Mouse (Mus musculus) neural tube, embryonic 12.5 days (tissue): ENCODE measurements around the gene Fstl3. TPM values are rescaled to one million over a fixed set of nuclear protein-coding genes. Genes with fewer than 3 reads are reported as not detected.

Experiments
- ATAC-seq: fragments of 200-750 bp; cut with Nextera tagmentation; 2 replicates; pipeline ENCODE4 v1.8.0; 2017; ENCODE audit warnings: low read depth, mild to moderate bottlenecking, moderate TSS enrichment, moderate library complexity; ENCODE audit not compliant: low FRiP score
- H3K27ac ChIP-seq: fragments of 300-500 bp; sonication (generic); 2 replicates; pipeline ENCODE4 v1.5.1; 2016
- H3K27me3 ChIP-seq: fragments of 300-500 bp; sonication (generic); replicated peaks from 2 replicates; pipeline ENCODE4 v1.6.1; 2016; ENCODE audit warnings: mild to moderate bottlenecking
- H3K36me3 ChIP-seq: fragments of 300-500 bp; sonication (generic); 2 replicates; pipeline ENCODE4 v1.6.1; 2016; ENCODE audit warnings: mild to moderate bottlenecking
- H3K4me1 ChIP-seq: fragments of 300-500 bp; sonication (generic); 2 replicates; pipeline ENCODE4 v1.6.1; 2016
- H3K4me2 ChIP-seq: fragments of 300-500 bp; sonication (generic); replicated peaks from 2 replicates; pipeline ENCODE4 v1.6.1; 2016; ENCODE audit warnings: mild to moderate bottlenecking
- H3K4me3 ChIP-seq: fragments of 300-500 bp; sonication (generic); 2 replicates; pipeline ENCODE4 v1.5.1; 2016
- H3K9ac ChIP-seq: fragments of 300-500 bp; sonication (generic); 2 replicates; pipeline ENCODE4 v1.6.1; 2016; ENCODE audit warnings: mild to moderate bottlenecking
- H3K9me3 ChIP-seq: fragments of 300-500 bp; sonication (generic); 2 replicates; pipeline ENCODE4 v1.6.1; 2016; ENCODE audit warnings: mild to moderate bottlenecking
- WGBS: fragments of 180-500 bp; shearing (Covaris S2); methylation state at CpG from one replicate; pipeline ENCODE4 v1.1.7; 2016; 5-methylcytosine and 5-hydroxymethylcytosine counted together
- polyA plus RNA-seq: library from polyadenylated mRNA; unstranded; fragments of >200 nt; fragmentation: Nextera tagmentation; extraction: Ambion mirVana; gene quantifications from 2 replicates; pipeline ENCODE4 v1.2.1, GENCODE M21; 2016

The Fstl3 gene
- polyA plus RNA-seq, 1 experiment from 2014 or later = 1.5 TPM

DNA sequence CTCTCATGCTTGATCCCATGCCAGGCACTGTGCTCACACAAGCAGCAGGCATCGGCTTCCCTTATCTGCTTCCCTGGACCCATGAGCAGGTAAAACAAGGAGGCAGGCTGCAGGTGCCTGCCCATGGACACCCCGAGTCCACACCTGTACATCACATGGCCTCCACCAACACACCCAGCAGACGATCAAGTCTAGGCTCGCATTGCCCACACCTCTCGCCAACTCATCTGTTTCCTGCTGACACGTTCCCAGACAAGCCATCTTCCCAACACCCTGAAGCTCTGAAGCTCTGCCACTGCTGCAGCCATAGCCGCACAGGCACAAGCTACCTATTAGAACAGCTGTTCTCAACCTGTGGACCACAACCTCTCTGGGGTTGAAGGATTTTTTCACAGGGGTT is 12.8 kb upstream of the Fstl3 start:
- H3K4me3 ChIP-seq = no peak overlapping the region

DNA sequence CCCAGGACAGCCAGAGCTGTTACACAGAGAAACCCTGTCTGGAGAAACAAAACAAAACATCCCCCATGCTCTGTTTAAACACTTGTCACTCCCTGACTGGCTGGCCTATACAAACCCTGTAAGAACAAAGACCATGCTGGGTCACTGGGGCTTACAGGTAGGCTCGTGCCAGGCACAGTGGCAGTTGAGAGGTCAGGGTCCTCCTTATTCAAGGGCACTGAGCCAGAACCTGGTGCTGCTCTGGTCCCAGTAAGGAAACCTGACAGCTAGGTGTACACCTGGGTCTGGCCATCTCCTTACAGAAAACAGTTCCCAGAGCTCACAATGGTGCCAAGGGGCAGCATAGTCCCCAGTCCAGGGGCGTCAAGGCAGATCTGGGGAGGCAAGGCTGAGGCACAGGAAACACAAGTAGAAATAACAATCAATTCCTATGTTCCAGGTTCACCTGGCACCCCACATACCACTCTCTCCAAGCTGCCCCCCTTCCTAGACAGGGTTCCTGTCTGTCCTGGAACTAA is 11.8 kb upstream of the Fstl3 start:
- H3K27ac ChIP-seq = no peak overlapping the region
- H3K9me3 ChIP-seq = no peaks in the 10 kb centered on the region
- no peaks in the 10 kb centered on the region for H3K27me3 ChIP-seq
- H3K36me3 ChIP-seq = peaks cover 23% of the 10 kb centered on the region
- peaks cover 23% of the 10 kb centered on the region for H3K4me1 ChIP-seq
- H3K4me2 ChIP-seq = peak overlapping the region; percentile 97
- no peak for ATAC-seq
- WGBS = 76% methylated on average over 2 of the region's 2 CpGs
- peak overlapping the region; percentile 95 for H3K4me3 ChIP-seq
- H3K9ac ChIP-seq = peak overlapping the region; percentile 93

More for the DNA sequence above, 12.8 kb upstream of the Fstl3 start:
- Histone ChIP-seq H3K9ac (0 out of 2 replicates have a peak overlapping the region, but pooled peaks have one; percentile 5), H3K4me2 (no peak overlapping the region; the same call in 1 of the 2 replicates), H3K9me3 (no peaks in the 10 kb centered on the region), H3K36me3 (peaks cover 32% of the 10 kb centered on the region), H3K27me3 (no peaks in the 10 kb centered on the region), H3K27ac (no peak overlapping the region), H3K4me1 (peaks cover 23% of the 10 kb centered on the region)
- 85% methylated on average over 7 of the region's 7 CpGs for whole genome bisulfite sequencing
- no peak for ATAC-seq

DNA sequence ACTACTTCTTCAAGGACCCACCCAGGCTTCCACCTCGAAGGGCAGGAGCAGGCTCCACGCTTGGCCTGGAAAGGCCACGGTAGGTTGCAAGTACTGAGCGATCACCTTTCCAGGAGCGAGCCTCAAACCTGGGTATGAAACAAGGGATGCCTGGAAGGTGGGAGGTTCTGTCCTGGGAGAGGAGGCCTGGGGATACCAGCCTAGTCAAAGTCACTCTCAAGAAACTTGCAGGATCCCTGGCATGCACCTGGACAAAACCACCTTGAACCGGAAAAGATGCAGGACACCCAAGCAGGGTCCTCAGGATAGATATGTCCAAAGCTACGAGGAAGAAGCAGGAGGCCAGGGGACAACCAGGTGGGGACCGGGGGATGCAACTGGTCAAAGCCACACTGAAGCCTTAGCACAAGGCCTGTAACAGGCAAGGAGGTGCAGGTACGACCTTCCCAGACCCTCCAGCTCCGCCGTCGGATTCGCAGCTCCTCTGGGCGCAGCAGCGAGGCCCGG is 11.0 kb upstream of the Fstl3 start:
- Histone ChIP-seq H3K9ac (peak overlapping the region; percentile 93), H3K27me3 (no peaks in the 10 kb centered on the region; the same call in 1 of the 2 replicates), H3K27ac (peak overlapping the region; percentile 77; the same call in 1 of the 2 replicates), H3K4me2 (peak overlapping the region; percentile 97), H3K36me3 (peaks cover 15% of the 10 kb centered on the region), H3K4me1 (peaks cover 23% of the 10 kb centered on the region), H3K4me3 (peak overlapping the region; percentile 95), H3K9me3 (no peaks in the 10 kb centered on the region)
- ATAC-seq = peak; percentile 12
- WGBS = 8% methylated on average over 16 of the region's 16 CpGs

DNA sequence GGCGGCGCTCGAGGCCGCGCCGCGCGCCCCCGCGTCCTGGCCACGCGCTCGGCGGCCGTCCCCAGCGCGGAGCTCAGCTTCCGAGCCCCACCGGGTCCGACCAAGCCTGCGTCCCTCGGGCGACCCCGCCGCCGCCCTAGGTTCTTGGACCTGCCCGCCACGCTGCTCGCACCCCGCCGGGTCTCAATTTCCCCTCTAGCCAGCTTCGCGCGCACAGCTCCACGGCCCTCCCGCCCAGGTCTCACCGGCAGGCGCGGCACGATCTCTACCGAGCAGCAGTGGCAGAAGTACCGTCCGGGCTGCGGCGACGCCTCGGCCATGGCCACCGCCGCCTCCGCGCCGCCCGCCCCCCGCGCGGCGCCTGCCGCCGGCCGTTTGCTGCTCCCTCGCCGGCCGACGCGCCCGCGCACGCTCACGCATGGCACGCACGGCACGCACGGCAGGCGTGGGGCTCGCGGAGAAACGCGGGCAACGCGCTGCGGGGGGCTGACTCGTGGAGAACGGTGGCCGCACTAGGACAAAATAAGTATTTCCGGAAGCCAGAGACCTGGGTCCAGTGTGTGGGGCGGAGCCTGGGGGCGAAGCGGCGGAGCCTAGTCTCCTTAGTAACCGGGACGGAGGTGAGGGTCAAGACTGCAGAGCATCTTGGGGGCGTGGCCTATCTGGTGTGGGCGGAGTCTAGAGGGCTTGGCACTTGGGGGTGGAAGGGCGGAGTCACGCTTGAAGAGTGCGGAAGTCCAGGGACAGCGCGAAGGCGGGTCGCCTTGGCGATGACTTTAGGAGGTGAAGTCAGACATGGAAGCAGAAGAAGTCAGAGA is 10.4 kb upstream of the Fstl3 start, which contains the start of gene Rnf126:
TSS of gene Rnf126 (minus strand) at position 445 of the 818 bp plus-strand sequence.
- ATAC-seq = peak; percentile 92
- under 1% methylated on average over 101 of the region's 101 CpGs for WGBS
- H3K4me2 ChIP-seq = peak within 1 kb of the TSS; percentile 97
- peaks cover 9% of the 10 kb centered on the region for H3K36me3 ChIP-seq
- peak within 1 kb of the TSS; percentile 93 for H3K9ac ChIP-seq
- H3K27ac ChIP-seq = peak within 1 kb of the TSS; percentile 77
- no peaks in the 10 kb centered on the region; the same call in 1 of the 2 replicates for H3K27me3 ChIP-seq
- peak within 1 kb of the TSS; percentile 95 for H3K4me3 ChIP-seq
- H3K4me1 ChIP-seq = peaks cover 23% of the 10 kb centered on the region
- no peaks in the 10 kb centered on the region for H3K9me3 ChIP-seq

DNA sequence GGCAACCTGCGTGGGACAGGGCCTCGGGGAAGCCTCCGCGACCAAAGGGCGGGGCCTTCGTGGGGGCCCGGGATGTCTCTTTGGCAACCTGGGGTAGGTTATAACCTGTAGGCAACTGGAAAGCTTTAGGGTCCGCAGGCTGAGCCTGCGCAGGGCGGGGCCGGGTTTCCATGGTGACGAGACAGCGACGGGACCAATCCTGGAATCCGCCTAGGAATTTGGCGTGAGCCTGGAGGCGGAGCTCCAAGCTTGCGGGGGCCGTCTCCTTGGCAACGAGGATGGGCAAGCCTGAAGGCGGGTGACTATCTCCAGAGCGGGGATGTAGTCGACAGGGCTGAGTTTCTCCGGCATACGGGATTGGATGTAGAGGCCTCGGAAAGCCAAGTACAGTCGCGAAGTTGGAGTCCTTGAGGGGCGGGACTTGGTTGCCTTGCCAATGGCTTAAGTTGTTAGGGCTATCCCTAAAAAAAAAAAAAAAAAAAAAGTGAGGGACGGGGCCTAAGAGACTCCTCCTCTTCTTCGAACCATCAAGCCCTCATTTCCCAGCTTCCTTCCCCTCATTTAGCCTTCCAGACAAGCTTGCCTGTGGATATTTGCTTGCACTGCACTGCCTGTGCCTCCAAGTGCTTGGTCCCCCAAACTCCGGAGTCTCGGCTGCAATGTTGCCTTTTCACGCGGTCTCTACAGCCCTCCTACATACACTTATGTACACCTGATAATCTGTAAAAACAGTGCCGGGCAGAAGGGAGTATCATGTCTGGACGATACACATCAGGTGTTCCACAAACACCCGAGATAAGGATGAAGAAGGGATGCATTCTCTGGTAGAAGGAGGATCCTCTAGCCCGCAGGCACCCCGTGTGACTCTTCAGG is 9.5 kb upstream of the Fstl3 start:
- Histone ChIP-seq H3K4me1 (peaks cover 23% of the 10 kb centered on the region), H3K9me3 (no peaks in the 10 kb centered on the region), H3K27me3 (no peaks in the 10 kb centered on the region; the same call in 1 of the 2 replicates), H3K4me3 (peak overlapping the region; percentile 95), H3K36me3 (no peaks in the 10 kb centered on the region; the same call in 1 of the 2 replicates), H3K9ac (peak overlapping the region; percentile 93), H3K27ac (peak overlapping the region; percentile 70), H3K4me2 (peak overlapping the region; percentile 97)
- 12% methylated on average over 40 of the region's 40 CpGs for WGBS
- peak; percentile 85 for ATAC-seq

DNA sequence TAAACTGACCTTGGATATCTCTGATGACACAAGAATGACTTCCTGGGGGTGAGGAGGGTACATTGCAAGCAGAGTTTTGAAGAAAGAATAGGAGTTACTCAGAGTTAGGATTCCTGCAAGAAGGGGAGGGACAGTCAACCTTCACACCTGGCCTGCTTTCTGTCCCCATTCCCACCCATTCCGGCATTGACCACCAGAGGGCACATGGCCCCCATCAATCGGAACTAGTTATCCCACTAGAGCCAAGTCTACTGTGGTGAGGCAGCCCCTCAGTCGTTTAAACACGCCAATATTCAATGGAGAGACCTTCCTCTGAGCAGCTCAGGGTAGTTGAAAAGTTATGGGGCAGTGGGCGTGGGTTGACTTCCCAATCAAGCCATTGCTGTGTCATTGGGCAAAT is 8.7 kb upstream of the Fstl3 start:
- ATAC-seq = no peak
- H3K9me3 ChIP-seq = no peaks in the 10 kb centered on the region
- no peak overlapping the region for H3K9ac ChIP-seq
- 0 out of 2 replicates have a peak overlapping the region, but pooled peaks have one; percentile 97 for H3K4me2 ChIP-seq
- H3K27me3 ChIP-seq = no peaks in the 10 kb centered on the region; the same call in 1 of the 2 replicates
- H3K4me1 ChIP-seq = peaks cover 23% of the 10 kb centered on the region
- no peaks in the 10 kb centered on the region for H3K36me3 ChIP-seq
- under 1% methylated on average over 5 of the region's 5 CpGs for WGBS
- H3K4me3 ChIP-seq = no peak overlapping the region
- H3K27ac ChIP-seq = no peak overlapping the region

DNA sequence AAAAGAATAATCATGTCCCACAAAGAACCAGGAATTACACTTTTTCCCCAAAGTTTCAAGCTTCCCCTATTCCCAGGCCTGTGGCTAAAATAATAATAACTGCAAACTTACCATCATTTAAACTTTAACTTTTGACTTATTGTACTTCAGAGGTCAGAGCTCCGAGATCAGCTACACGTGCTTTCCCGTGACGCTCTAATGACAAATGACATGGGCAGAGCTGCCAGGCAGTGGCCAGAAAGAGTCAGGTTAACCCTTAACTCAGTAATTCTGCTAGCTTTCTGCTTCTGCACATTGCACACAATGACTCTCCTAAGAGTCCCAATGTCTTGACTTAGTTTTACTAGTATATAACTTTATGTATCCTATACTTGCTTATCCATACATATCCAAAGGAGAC is 7.7 kb upstream of the Fstl3 start:
- 46% methylated on average over 4 of the region's 4 CpGs for WGBS

DNA sequence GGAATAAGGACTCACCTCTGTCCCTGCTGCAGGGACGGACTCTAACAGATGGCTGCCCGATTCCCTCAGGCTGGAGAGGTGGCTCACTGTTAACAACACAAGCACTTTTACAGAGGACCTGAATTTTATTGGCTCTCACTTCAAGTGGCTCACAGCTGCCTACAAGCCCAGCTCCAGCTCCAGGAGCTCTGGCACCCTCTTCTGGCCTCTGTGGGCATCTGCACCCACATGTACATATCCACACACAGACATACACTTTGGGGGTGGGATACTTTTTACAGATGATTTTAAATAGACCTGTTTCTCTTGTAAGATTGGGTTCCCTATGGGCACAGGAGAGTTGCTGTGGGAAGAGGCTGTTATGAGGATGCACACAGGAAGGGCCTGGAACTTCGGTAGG is 4.8 kb upstream of the Fstl3 start:
- WGBS = 89% methylated on average over 3 of the region's 3 CpGs
- no peaks in the 10 kb centered on the region for H3K36me3 ChIP-seq
- no peak for ATAC-seq

More for the DNA sequence above, 7.7 kb upstream of the Fstl3 start:
- Histone ChIP-seq H3K27ac (no peak overlapping the region), H3K36me3 (no peaks in the 10 kb centered on the region), H3K27me3 (no peaks in the 10 kb centered on the region; the same call in 1 of the 2 replicates), H3K4me1 (peaks cover 23% of the 10 kb centered on the region), H3K4me3 (no peak overlapping the region), H3K9ac (no peak overlapping the region), H3K4me2 (no peak overlapping the region), H3K9me3 (no peaks in the 10 kb centered on the region)
- no peak for ATAC-seq

DNA sequence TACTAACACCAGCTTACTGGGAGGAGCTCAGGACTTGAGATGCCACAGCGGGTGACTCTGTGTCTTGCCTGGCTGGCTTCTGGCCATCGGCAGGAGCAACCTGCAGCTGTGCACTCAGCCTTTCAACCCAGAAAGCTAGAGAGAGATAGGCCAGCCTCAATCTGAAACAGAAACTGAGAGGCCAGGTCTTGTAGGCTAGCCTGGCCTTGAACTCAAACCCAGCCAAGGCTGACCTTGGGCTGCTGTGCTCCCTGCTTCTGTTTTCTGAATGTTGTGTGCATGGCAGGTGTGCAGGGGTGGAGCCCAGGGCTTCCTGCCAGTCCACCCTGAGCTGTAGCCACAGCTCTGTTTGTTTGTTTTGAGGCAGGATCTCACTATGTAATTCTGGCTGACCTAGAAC is 3.9 kb upstream of the Fstl3 start:
- Histone ChIP-seq H3K27ac (no peak overlapping the region), H3K4me2 (no peak overlapping the region), H3K9ac (no peak overlapping the region), H3K9me3 (0 out of 2 replicates have a peak, but pooled peaks cover 6% of the 10 kb centered on the region), H3K27me3 (peaks cover 21% of the 10 kb centered on the region), H3K4me1 (peaks cover 15% of the 10 kb centered on the region), H3K36me3 (no peaks in the 10 kb centered on the region), H3K4me3 (no peak overlapping the region)
- ATAC-seq = no peak
- WGBS = 95% methylated on average over 2 of the region's 2 CpGs

More for the DNA sequence above, 4.8 kb upstream of the Fstl3 start:
- Histone ChIP-seq H3K4me1 (peaks cover 12% of the 10 kb centered on the region), H3K27ac (no peak overlapping the region), H3K27me3 (peaks cover 12% of the 10 kb centered on the region), H3K9me3 (0 out of 2 replicates have a peak, but pooled peaks cover 6% of the 10 kb centered on the region), H3K9ac (no peak overlapping the region), H3K4me3 (no peak overlapping the region), H3K4me2 (no peak overlapping the region)

DNA sequence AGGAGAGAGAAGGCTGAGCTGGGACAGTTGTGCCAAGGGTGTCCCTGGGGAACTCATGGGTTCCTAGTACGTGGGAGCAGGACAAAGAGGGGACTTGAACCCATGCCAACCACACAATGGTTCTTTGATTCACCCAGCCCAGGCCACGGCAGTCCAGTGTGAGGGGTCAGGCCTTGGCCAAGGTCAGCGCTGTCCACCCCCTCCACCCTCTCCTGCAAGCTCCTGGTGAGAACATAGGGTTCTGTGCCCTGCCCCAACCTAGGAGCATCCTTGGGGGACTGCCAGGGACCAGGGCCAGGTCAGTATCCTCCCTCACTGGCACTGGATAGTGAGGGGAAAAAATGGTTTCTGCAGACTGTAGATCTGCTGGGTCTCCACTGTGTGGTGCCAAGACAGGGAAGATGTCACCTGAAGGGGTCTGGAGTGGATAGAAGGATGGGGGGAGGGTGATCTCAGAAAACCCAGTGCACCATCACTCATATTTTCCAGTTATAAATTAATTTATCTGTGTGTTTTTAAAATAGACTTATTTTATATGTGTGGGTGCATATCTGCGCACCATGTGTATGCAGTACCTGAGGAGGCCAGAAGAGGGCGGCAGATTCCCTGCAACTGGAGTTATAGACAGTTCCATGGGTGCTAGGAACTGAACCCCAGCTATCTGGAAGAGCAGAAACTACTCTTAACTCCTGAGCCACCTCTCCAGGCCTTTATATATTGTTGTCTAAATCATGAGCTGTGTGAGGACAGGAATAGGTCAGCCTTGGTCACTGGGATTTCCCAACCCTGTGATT is 2.4 kb upstream of the Fstl3 start:
- no peak overlapping the region for H3K4me3 ChIP-seq
- H3K27ac ChIP-seq = no peak overlapping the region
- no peak overlapping the region for H3K9ac ChIP-seq
- H3K36me3 ChIP-seq = no peaks in the 10 kb centered on the region
- 0 out of 2 replicates have a peak, but pooled peaks cover 6% of the 10 kb centered on the region for H3K9me3 ChIP-seq
- ATAC-seq = no peak
- H3K4me1 ChIP-seq = peaks cover 22% of the 10 kb centered on the region
- H3K4me2 ChIP-seq = no peak overlapping the region
- H3K27me3 ChIP-seq = peaks cover 35% of the 10 kb centered on the region
- WGBS = 73% methylated on average over 5 of the region's 5 CpGs

DNA sequence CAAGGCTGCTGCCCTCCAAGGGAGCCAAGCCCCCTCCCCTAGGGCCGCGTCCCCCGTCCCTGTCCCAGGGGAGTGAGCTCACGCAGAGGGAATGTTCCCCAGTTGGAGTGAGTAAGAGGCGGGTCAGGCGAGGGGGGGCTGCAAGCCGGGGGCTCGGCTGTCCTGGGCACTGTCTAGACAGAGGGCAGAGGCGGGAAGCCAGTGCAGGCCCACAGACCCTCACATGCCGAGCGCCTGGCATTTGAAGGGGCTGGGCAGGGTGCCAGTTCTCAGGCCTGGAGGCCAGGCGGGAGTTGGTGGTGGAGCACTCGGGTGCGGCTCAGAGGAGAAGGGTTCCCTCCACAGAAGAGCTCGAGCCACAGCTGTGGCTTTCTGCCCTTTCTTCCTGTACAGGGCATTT is 934 bp downstream of the Fstl3 start:
- Histone ChIP-seq H3K4me3 (peak overlapping the region; percentile 7; the same call in 1 of the 2 replicates), H3K9me3 (0 out of 2 replicates have a peak, but pooled peaks cover 6% of the 10 kb centered on the region), H3K4me1 (peaks cover 38% of the 10 kb centered on the region), H3K4me2 (peak overlapping the region; percentile 20; the same call in 1 of the 2 replicates), H3K27ac (no peak overlapping the region), H3K36me3 (no peaks in the 10 kb centered on the region), H3K27me3 (peaks cover 56% of the 10 kb centered on the region), H3K9ac (no peak overlapping the region)
- 14% methylated on average over 15 of the region's 15 CpGs for WGBS
- ATAC-seq = no peak
